Mouse (Mus musculus) spleen, adult 2 months (tissue): ENCODE results near the gene Rbms2.

Experiments used
- CTCF ChIP-seq: fragments of 200-500 bp; IDR thresholded peaks from 2 replicates; pipeline ENCODE4 v1.5.1; 2011; ENCODE audit warnings: mild to moderate bottlenecking, inconsistent platforms; ENCODE audit not compliant: insufficient read depth, insufficient read length, insufficient replicate concordance; ENCODE audit errors: extremely low read depth
- POLR2A ChIP-seq: fragments of 200-500 bp; IDR thresholded peaks from 2 replicates; pipeline ENCODE4 v1.6.1; 2011; ENCODE audit warnings: low read depth, low read length, inconsistent platforms

- TF ChIP-seq CTCF (no peak), POLR2A (peak; percentile 89)
Observed at GRCm38 (mm10) chr10:128082880-128083421, 97.1 kb downstream of the Rbms2 start, which contains the start of gene Atp5b.
